ENCODE assay signal across 21 mouse cellular contexts in the genomic region with DNA sequence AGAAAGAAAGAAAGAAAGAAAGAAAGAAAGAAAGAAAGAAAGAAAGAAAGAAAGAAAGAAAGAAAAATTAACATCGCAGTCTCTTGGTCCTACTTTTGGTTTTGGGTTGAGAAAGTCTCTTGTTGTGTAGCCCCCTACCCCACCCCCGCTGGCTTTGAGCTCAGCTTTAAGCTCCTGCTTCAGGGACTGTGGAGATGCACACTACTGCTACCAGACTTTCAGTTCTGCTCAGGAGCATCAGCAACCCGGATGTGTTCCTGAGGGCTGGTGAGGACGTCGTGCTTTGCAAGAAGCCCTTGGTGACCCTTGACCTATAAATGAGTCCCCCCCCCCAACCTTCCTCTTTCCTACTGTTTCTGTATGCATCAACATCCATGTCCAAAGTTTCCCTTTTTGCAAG.
DNase-seq lines count a peak whose midpoint lies in the region; ATAC-seq lines count a peak whose summit lies in the region.
"Had no signal": no experiment of that assay in that cellular context is flagged by ENCODE, and none has a peak within 500 bp of the region (broad histone marks: within the 10 kb centered on the region; RNA-seq: fewer than 3 reads in every experiment).

No protein-coding gene starts in this region.

- intact Hi-C loops in gastrocnemius, postnatal 14 days (cut with DNase I; ENCODE audit: low total_unique reads) = no loop called here

- WGBS in limb, embryonic 10.5 days = 73% methylated on average over 5 of the region's 5 CpGs

- peak; percentile 66 for ATAC-seq in megakaryocyte, adult 5-6 weeks (ENCODE audit: poor library complexity, severe bottlenecking)
- ATAC-seq: forebrain, embryonic 13.5 days; intestine, embryonic 15.5 days; midbrain, embryonic 13.5 days had no signal

- no peaks in the 10 kb centered on the region for H3K36me3 ChIP-seq in limb, embryonic 10.5 days
- H3K36me3 ChIP-seq: hindbrain, embryonic 13.5 days; intestine, embryonic 15.5 days; kidney, embryonic 15.5 days; limb, embryonic 13.5 days; lung, embryonic 15.5 days; midbrain, embryonic 13.5 days had no signal

- H3K4me1 ChIP-seq in limb, embryonic 10.5 days = peaks cover 4% of the 10 kb centered on the region
- H3K4me1 ChIP-seq: forebrain, embryonic 13.5 days; hindbrain, embryonic 13.5 days; midbrain, embryonic 13.5 days had no signal

- no peak overlapping the region for H3K4me3 ChIP-seq in limb, embryonic 10.5 days
- H3K4me3 ChIP-seq: forebrain, embryonic 13.5 days; heart, embryonic 10.5 days; hindbrain, embryonic 13.5 days; intestine, embryonic 15.5 days; kidney, embryonic 15.5 days; limb, embryonic 13.5 days; lung, embryonic 15.5 days; midbrain, embryonic 13.5 days had no signal

- no peak overlapping the region for H3K27ac ChIP-seq in limb, embryonic 10.5 days
- H3K27ac ChIP-seq: forebrain, embryonic 13.5 days; heart, embryonic 10.5 days; hindbrain, embryonic 13.5 days; intestine, embryonic 15.5 days; kidney, embryonic 15.5 days; limb, embryonic 13.5 days; liver, embryonic 14.5 days; lung, embryonic 15.5 days; midbrain, embryonic 13.5 days had no signal

- peak; percentile 73 for DNase-seq in A20 (ENCODE audit: low read depth, low spot score)
- DNase-seq in CD4-positive, CD25-positive, alpha-beta regulatory T cell, adult 2 months (ENCODE audit: low read depth, low spot score) = peak; percentile 45
- peak; percentile 58 for DNase-seq in thymus, postnatal 0 days (ENCODE audit: low spot score)
- DNase-seq in gastrocnemius, postnatal 14 days = no peak
- no peak for DNase-seq in adrenal gland, postnatal 25 days
- DNase-seq in limb, embryonic 10.5 days (ENCODE audit: low spot score) = no peak
- DNase-seq: cerebellum, adult 2 months; gastrocnemius, postnatal 10 days; heart, postnatal 14 days; kidney, postnatal 4 days; right cerebral cortex, postnatal 14 days had no signal

- no peaks in the 10 kb centered on the region for H3K27me3 ChIP-seq in limb, embryonic 10.5 days (ENCODE audit: low read depth, poor library complexity, severe bottlenecking)
- H3K27me3 ChIP-seq: forebrain, embryonic 13.5 days; hindbrain, embryonic 13.5 days; intestine, embryonic 15.5 days; kidney, embryonic 15.5 days; limb, embryonic 13.5 days; lung, embryonic 15.5 days; midbrain, embryonic 13.5 days had no signal

- no peaks in the 10 kb centered on the region for H3K9me3 ChIP-seq in limb, embryonic 10.5 days (replicated peaks)
- H3K9me3 ChIP-seq: forebrain, embryonic 13.5 days; heart, embryonic 10.5 days; hindbrain, embryonic 13.5 days; intestine, embryonic 15.5 days; kidney, embryonic 15.5 days; limb, embryonic 13.5 days; lung, embryonic 15.5 days; midbrain, embryonic 13.5 days had no signal

Comparison
In these comparisons a context has a peak if more than half of its experiments do, and no peak if none do; other contexts are left out.
1. DNase-seq: peak in A20 (single experiment), CD4-positive, CD25-positive, alpha-beta regulatory T cell, adult 2 months (single experiment) and thymus, postnatal 0 days (single experiment); none in gastrocnemius, postnatal 14 days (single experiment), adrenal gland, postnatal 25 days (single experiment) and limb, embryonic 10.5 days (single experiment).